Mouse (Mus musculus): Measurements from ENCODE around the gene Lifr. TPM values are rescaled to one million over a fixed set of nuclear protein-coding genes. Genes with fewer than 3 reads are reported as not detected.

The Lifr gene
- 16.8 and 18.2 TPM in 2 replicates for polyA plus RNA-seq (2015; fragmentation: Nextera tagmentation; extraction: Ambion mirVana)

DNA sequence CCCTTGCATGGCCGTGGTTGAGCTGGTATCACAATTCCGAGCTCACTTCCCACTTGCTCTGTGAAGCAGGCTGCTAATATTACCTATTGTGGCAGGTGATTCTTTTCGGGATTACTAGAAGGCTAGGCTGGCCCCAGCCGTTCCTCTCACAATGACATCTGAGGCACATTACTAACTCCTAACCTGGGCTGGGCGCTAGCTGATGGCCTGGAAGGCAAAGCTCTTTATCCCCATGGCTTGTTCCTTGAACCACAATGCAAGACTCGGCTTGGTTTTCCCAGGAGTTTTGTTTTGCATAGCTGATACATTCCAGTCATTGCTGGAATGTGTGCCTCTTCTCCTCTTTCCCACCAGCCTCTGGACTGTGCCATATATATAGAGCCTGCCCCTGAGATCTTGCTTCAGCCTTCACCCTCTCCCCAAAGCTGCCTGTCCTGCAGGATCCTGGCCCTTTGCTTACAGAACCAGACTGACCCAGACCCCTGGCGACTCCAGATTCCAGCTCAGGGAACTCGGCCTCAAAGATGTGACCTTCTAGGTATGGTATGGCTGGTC is at the start of gene Lifr:
Gene Lifr, plus strand, starts transcription at position 404 of the 555 bp plus-strand sequence.
- Histone ChIP-seq H3K36me3 (ENCODE audit: control insufficient read depth, insufficient read depth, low read length) (no peaks in the 10 kb centered on the region), H3K9ac (ENCODE audit: low read depth, low read length) (no peak within 1 kb of the TSS), H3K27me3 (replicated peaks; ENCODE audit: control insufficient read depth, insufficient read depth, low read length) (no peaks in the 10 kb centered on the region), H3K9me3 (ENCODE audit: control insufficient read depth, low read length) (no peaks in the 10 kb centered on the region), H3K4me1 (ENCODE audit: control insufficient read depth, insufficient read depth, low read depth, low read length) (no peaks in the 10 kb centered on the region), H3K4me3 (ENCODE audit: low read length) (no peak within 1 kb of the TSS), H3K27ac (ENCODE audit: low read depth, low read length) (no peak within 1 kb of the TSS), H3K4me2 (ENCODE audit: low read length) (no peak within 1 kb of the TSS)
- ATAC-seq: no peak
- 79% methylated on average over 8 of the region's 8 CpGs for WGBS

DNA sequence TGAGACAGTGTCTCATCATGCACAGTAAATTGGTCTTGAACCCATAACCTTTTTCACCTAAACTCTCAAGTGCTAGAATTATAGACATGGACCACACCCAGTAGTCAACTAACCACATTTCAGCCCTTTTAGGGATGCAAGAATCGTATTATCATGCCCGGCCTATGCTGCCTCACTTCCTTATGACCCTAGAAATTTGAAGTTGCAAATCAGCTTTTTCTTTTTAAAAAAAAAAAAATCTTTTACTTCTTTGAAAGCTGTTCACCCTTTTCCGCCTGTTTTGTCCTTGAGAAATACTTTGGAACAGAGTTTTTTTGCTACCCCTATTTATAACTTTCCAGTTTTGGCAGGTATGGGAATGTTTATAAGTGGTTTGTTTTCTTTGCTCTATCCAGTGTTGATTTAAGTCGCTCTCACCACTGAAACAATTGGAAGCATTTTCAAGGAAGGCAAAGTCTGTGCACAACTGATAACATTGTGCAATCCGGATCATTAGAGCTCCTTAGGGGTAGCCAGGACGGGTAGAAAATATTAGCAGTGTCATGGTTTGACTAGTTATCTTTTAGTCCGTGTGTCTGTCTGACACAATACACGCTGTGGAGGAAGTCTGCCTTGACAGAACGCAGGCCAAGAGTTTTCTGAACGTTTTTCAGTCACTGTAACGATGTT is 46.2 kb upstream of the Lifr start:
- Histone ChIP-seq H3K27me3 (replicated peaks; ENCODE audit: control insufficient read depth, insufficient read depth, low read length) (no peaks in the 10 kb centered on the region), H3K4me2 (ENCODE audit: low read length) (no peak overlapping the region), H3K27ac (ENCODE audit: low read depth, low read length) (no peak overlapping the region), H3K4me3 (ENCODE audit: low read length) (no peak overlapping the region), H3K36me3 (ENCODE audit: control insufficient read depth, insufficient read depth, low read length) (no peaks in the 10 kb centered on the region), H3K9ac (ENCODE audit: low read depth, low read length) (no peak overlapping the region), H3K9me3 (ENCODE audit: control insufficient read depth, low read length) (no peaks in the 10 kb centered on the region), H3K4me1 (ENCODE audit: control insufficient read depth, insufficient read depth, low read depth, low read length) (no peaks in the 10 kb centered on the region)
- 81% methylated on average over 11 of the region's 11 CpGs for WGBS
- no peak for ATAC-seq

DNA sequence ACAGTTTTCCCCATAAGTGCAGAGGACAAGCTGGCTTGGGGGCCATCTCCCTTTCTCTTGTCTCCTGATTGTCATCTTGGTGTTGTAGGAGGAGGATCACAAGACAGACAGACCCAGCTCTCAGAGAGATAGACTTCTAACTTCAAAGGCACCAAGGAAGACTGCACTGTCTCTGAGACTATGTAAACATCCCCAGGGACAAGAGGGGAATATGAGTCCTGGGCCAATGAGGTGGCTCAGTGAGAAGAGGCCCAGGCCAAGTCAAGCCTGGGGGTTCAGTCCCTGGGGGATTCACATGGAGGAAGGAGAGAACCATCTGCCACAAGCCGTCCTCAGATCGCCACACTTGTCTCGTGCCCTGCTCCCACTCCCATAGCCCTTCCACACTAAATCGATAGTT is 45.4 kb upstream of the Lifr start:
- WGBS: 90% methylated on average over 4 of the region's 4 CpGs
- no peaks in the 10 kb centered on the region for H3K9me3 ChIP-seq (ENCODE audit: control insufficient read depth, low read length)

DNA sequence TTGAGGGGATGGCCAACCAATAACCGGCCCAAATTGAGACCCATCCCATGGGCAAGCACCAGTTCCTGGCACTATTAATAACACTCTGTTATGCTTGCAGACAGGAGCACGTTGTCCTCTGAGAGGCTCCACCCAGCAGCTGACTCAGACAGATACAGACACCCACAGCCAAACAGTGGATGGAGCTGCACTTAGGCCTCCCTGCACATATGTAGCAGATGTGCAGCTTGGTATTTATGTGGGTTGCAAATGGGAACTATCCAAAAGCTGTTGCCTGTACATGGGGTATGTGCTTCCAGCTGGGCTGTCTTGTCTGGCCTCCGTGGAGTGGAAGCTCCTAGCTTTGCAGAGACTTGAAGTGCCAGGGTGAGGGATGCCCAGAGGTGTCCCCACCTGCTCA is 42.5 kb upstream of the Lifr start:
- 75% methylated on average over 3 of the region's 3 CpGs for WGBS
- H3K4me2 ChIP-seq (ENCODE audit: low read length): no peak overlapping the region
- no peaks in the 10 kb centered on the region for H3K4me1 ChIP-seq (ENCODE audit: control insufficient read depth, insufficient read depth, low read depth, low read length)
- no peak overlapping the region for H3K27ac ChIP-seq (ENCODE audit: low read depth, low read length)
- no peak overlapping the region for H3K4me3 ChIP-seq (ENCODE audit: low read length)
- no peaks in the 10 kb centered on the region for H3K9me3 ChIP-seq (ENCODE audit: control insufficient read depth, low read length)
- H3K27me3 ChIP-seq (replicated peaks; ENCODE audit: control insufficient read depth, insufficient read depth, low read length): no peaks in the 10 kb centered on the region
- ATAC-seq: no peak
- no peak overlapping the region for H3K9ac ChIP-seq (ENCODE audit: low read depth, low read length)
- H3K36me3 ChIP-seq (ENCODE audit: control insufficient read depth, insufficient read depth, low read length): no peaks in the 10 kb centered on the region

More for the DNA sequence above, 45.4 kb upstream of the Lifr start:
- Histone ChIP-seq H3K4me3 (ENCODE audit: low read length) (no peak overlapping the region), H3K4me1 (ENCODE audit: control insufficient read depth, insufficient read depth, low read depth, low read length) (no peaks in the 10 kb centered on the region), H3K9ac (ENCODE audit: low read depth, low read length) (no peak overlapping the region), H3K4me2 (ENCODE audit: low read length) (no peak overlapping the region), H3K27me3 (replicated peaks; ENCODE audit: control insufficient read depth, insufficient read depth, low read length) (no peaks in the 10 kb centered on the region), H3K27ac (ENCODE audit: low read depth, low read length) (no peak overlapping the region), H3K36me3 (ENCODE audit: control insufficient read depth, insufficient read depth, low read length) (no peaks in the 10 kb centered on the region)
- no peak for ATAC-seq

DNA sequence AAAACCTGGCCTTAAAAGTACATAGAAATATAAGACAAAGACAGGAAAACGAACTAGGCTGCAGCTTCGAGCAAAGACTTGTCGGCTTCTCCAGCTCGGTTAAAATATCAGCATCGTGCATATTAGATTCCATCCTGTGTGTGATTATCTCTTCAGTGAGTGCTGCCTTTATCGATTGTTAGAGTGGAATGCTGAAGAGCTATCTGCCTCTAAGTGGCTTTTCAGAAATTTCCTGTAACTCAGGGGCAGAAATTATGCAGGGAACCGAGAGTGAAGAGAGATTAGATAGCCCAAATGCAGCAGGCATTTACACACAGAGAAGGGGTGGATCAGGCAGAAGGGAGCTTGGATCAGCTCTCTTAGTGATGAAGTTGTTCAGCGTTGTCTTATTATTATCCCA is 41.5 kb upstream of the Lifr start:
- H3K36me3 ChIP-seq (ENCODE audit: control insufficient read depth, insufficient read depth, low read length): no peaks in the 10 kb centered on the region
- no peak overlapping the region for H3K27ac ChIP-seq (ENCODE audit: low read depth, low read length)
- no peak for ATAC-seq
- WGBS: 75% methylated on average over 8 of the region's 8 CpGs
- no peaks in the 10 kb centered on the region for H3K9me3 ChIP-seq (ENCODE audit: control insufficient read depth, low read length)
- H3K27me3 ChIP-seq (replicated peaks; ENCODE audit: control insufficient read depth, insufficient read depth, low read length): no peaks in the 10 kb centered on the region
- no peak overlapping the region for H3K4me2 ChIP-seq (ENCODE audit: low read length)
- no peak overlapping the region for H3K9ac ChIP-seq (ENCODE audit: low read depth, low read length)
- H3K4me3 ChIP-seq (ENCODE audit: low read length): no peak overlapping the region
- H3K4me1 ChIP-seq (ENCODE audit: control insufficient read depth, insufficient read depth, low read depth, low read length): no peaks in the 10 kb centered on the region

DNA sequence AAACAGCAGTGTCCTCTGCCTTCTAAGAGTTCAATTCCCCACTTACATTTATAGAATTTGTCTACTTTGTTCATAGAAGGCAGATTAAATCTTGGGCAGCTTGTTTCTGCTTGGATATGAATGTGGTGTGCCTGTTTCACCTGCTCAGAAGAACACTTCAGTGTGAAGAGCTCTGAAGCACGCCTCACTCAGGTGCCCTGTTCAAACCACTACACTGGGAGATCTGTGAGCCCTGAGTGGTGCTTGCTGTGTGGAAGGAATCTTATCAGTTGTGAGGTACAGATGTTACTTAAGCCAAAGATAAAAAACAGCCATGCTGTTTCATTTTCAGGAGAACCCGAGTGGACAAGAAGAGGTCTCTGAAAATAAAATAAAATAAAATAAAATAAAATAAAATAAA is 38.7 kb upstream of the Lifr start:
- Histone ChIP-seq H3K27ac (ENCODE audit: low read depth, low read length) (no peak overlapping the region), H3K27me3 (replicated peaks; ENCODE audit: control insufficient read depth, insufficient read depth, low read length) (no peaks in the 10 kb centered on the region), H3K9me3 (ENCODE audit: control insufficient read depth, low read length) (no peaks in the 10 kb centered on the region), H3K36me3 (ENCODE audit: control insufficient read depth, insufficient read depth, low read length) (no peaks in the 10 kb centered on the region), H3K4me2 (ENCODE audit: low read length) (no peak overlapping the region), H3K9ac (ENCODE audit: low read depth, low read length) (no peak overlapping the region), H3K4me1 (ENCODE audit: control insufficient read depth, insufficient read depth, low read depth, low read length) (no peaks in the 10 kb centered on the region), H3K4me3 (ENCODE audit: low read length) (no peak overlapping the region)
- no peak for ATAC-seq
- WGBS: 89% methylated on average over 2 of the region's 2 CpGs

DNA sequence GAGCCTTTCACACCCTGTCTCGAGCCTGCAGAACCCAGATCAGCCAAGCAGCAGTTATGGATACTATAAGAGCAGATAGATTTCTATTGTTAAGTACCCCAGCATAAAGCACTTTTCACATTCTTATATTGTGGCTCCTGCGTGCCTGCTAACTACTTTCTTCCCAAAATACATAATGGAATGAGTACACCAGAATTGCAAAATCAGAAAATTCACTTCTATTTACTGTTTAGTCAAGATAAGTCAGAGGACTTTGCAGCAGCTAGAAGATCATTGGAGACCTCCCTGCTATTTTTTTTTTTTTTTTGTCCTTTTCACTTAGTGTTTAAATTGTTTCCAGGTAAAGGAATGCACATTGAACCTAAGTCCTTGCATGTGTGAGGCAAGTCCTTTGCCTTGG is 38.3 kb upstream of the Lifr start:
- Histone ChIP-seq H3K4me3 (ENCODE audit: low read length) (no peak overlapping the region), H3K4me1 (ENCODE audit: control insufficient read depth, insufficient read depth, low read depth, low read length) (no peaks in the 10 kb centered on the region), H3K27ac (ENCODE audit: low read depth, low read length) (no peak overlapping the region), H3K9me3 (ENCODE audit: control insufficient read depth, low read length) (no peaks in the 10 kb centered on the region), H3K9ac (ENCODE audit: low read depth, low read length) (no peak overlapping the region), H3K36me3 (ENCODE audit: control insufficient read depth, insufficient read depth, low read length) (no peaks in the 10 kb centered on the region), H3K4me2 (ENCODE audit: low read length) (no peak overlapping the region), H3K27me3 (replicated peaks; ENCODE audit: control insufficient read depth, insufficient read depth, low read length) (no peaks in the 10 kb centered on the region)
- ATAC-seq: no peak
- 81% methylated on average over 2 of the region's 2 CpGs for WGBS

DNA sequence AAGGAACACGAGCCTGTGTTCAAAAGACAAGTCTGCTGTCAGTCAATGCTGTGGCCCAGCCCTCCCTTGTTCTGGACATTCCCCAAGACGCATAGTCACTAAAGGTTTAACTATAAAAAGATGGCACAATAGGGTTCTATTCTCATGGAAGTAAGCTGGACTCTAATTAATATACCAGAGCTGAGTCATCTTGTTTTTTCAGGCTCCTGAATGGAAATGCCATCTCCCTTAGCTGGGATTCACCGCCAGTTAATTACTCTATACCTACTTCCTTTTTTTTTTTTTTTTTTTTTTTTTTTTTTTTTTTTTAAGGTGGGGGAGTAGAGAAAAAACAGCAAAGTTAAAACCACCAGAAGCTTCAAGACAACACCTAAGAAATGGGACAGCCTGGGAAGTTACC is 33.6 kb upstream of the Lifr start:
- no peak overlapping the region for H3K4me2 ChIP-seq (ENCODE audit: low read length)
- H3K9me3 ChIP-seq (ENCODE audit: control insufficient read depth, low read length): no peaks in the 10 kb centered on the region
- H3K27ac ChIP-seq (ENCODE audit: low read depth, low read length): no peak overlapping the region
- ATAC-seq: no peak
- H3K4me1 ChIP-seq (ENCODE audit: control insufficient read depth, insufficient read depth, low read depth, low read length): no peaks in the 10 kb centered on the region
- no peak overlapping the region for H3K9ac ChIP-seq (ENCODE audit: low read depth, low read length)
- H3K36me3 ChIP-seq (ENCODE audit: control insufficient read depth, insufficient read depth, low read length): no peaks in the 10 kb centered on the region
- 37% methylated on average over 3 of the region's 3 CpGs for WGBS
- H3K27me3 ChIP-seq (replicated peaks; ENCODE audit: control insufficient read depth, insufficient read depth, low read length): no peaks in the 10 kb centered on the region
- no peak overlapping the region for H3K4me3 ChIP-seq (ENCODE audit: low read length)

DNA sequence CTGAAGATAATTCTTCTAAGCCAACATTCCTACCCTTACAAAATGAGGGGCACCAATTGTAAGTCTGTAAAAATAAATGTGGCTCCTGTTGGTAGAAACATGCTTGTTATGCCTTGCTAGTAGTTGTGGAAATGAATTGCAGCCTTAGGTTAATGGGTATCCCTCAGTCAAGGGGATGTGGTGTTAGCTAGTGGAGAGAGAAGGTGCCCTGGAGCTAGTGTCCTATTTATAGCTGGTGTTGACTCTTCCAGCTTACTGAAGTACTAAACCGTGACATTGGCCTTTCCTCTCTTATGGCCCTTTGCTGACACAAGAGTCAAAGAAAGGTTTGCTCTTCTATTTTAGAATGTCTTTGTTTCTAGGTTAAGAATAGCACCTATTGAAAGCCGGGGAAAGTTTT is 29.9 kb upstream of the Lifr start:
- no peak overlapping the region for H3K4me3 ChIP-seq (ENCODE audit: low read length)
- WGBS: 71% methylated on average over 2 of the region's 2 CpGs
- H3K27me3 ChIP-seq (replicated peaks; ENCODE audit: control insufficient read depth, insufficient read depth, low read length): no peaks in the 10 kb centered on the region
- no peaks in the 10 kb centered on the region for H3K36me3 ChIP-seq (ENCODE audit: control insufficient read depth, insufficient read depth, low read length)
- H3K4me2 ChIP-seq (ENCODE audit: low read length): no peak overlapping the region
- H3K9ac ChIP-seq (ENCODE audit: low read depth, low read length): no peak overlapping the region
- no peak for ATAC-seq
- no peaks in the 10 kb centered on the region for H3K9me3 ChIP-seq (ENCODE audit: control insufficient read depth, low read length)
- H3K4me1 ChIP-seq (ENCODE audit: control insufficient read depth, insufficient read depth, low read depth, low read length): no peaks in the 10 kb centered on the region; the same call in 1 of the 2 replicates
- H3K27ac ChIP-seq (ENCODE audit: low read depth, low read length): no peak overlapping the region

Data from hindbrain, embryonic 16.5 days (tissue).